Mouse (Mus musculus) embryonic stem cell, embryonic (primary cell): ENCODE measurements at regions not wholly inside any gene's neighbourhood (a gene's known extent, or its start where the extent isn't known, plus 50 kb on each side); places are given as distances from the start of the nearest gene placed in this dataset.

ENCODE experiments used
- CTCF ChIA-PET, 4 experiments: fragments of 300-600 bp in 2 of 4; fragments of 350-600 bp in 2 of 4; sonication (Branson Sonifier 250); formaldehyde crosslinking; loops; one replicate each; lab custom pipeline; 2022; ENCODE audit warnings: inconsistent platforms in 2 of 4; lab: Charles Lee
- POLR2A ChIA-PET, 4 experiments: fragments of 300-600 bp in 2 of 4; fragments of 350-600 bp in 2 of 4; sonication (Branson Sonifier 250); formaldehyde crosslinking; loops; one replicate each; lab custom pipeline; 2022; ENCODE audit warnings: antibody characterized with exemption in 4 of 4, inconsistent platforms in 1 of 4; lab: Charles Lee

GRCm38 (mm10) chr13:106591729-106592128 lies 345.0 kb downstream of the Ipo11 start:
- ChIA-PET CTCF (no interaction called here), POLR2A (no interaction called here)

GRCm38 (mm10) chr13:106567658-106568359 lies 368.9 kb downstream of the Ipo11 start:
- CTCF ChIA-PET = no interaction called here

GRCm38 (mm10) chr13:106562588-106562987 lies 374.2 kb downstream of the Ipo11 start:
- CTCF ChIA-PET = no interaction called here

More at GRCm38 (mm10) chr13:106567658-106568359, 368.9 kb downstream of the Ipo11 start:
- POLR2A ChIA-PET = interaction anchor here in 1 of 4 experiments (0.6 kb wide), 1 partner anchor 178 kb away, joined by 3 read pairs; no protein-coding TSS in a partner anchor

GRCm38 (mm10) chr13:106562161-106562560 lies 374.6 kb downstream of the Ipo11 start:
- POLR2A ChIA-PET = no interaction called here
- CTCF ChIA-PET = no interaction called here

More at GRCm38 (mm10) chr13:106562588-106562987, 374.2 kb downstream of the Ipo11 start:
- POLR2A ChIA-PET = no interaction called here

- CTCF ChIA-PET = no interaction called here
- POLR2A ChIA-PET = no interaction called here
Measured at GRCm38 (mm10) chr13:106525406-106526206, 411.2 kb downstream of the Ipo11 start.

GRCm38 (mm10) chr13:106514510-106515169 lies 422.1 kb downstream of the Ipo11 start:
- POLR2A ChIA-PET = no interaction called here
- CTCF ChIA-PET = no interaction called here

- CTCF ChIA-PET = no interaction called here
- POLR2A ChIA-PET = no interaction called here
Measured at GRCm38 (mm10) chr13:106513669-106514068, 423.1 kb downstream of the Ipo11 start.

- ChIA-PET POLR2A (no interaction called here), CTCF (no interaction called here)
Measured at GRCm38 (mm10) chr13:106510435-106510834, 426.3 kb downstream of the Ipo11 start.

GRCm38 (mm10) chr13:106501273-106501672 lies 435.5 kb downstream of the Ipo11 start:
- POLR2A ChIA-PET = no interaction called here
- CTCF ChIA-PET = no interaction called here

- ChIA-PET CTCF (no interaction called here), POLR2A (no interaction called here)
Measured at GRCm38 (mm10) chr13:106471264-106471663, 465.5 kb downstream of the Ipo11 start.

- CTCF ChIA-PET = no interaction called here
- POLR2A ChIA-PET = no interaction called here
Measured at GRCm38 (mm10) chr13:106454366-106454927, 482.3 kb downstream of the Ipo11 start.

GRCm38 (mm10) chr13:106432165-106432564 lies 504.6 kb downstream of the Ipo11 start:
- POLR2A ChIA-PET = no interaction called here
- CTCF ChIA-PET = no interaction called here

- POLR2A ChIA-PET = no interaction called here
- CTCF ChIA-PET = no interaction called here
Measured at GRCm38 (mm10) chr13:106406608-106407038, 530.1 kb downstream of the Ipo11 start.

GRCm38 (mm10) chr13:106392642-106393041 lies 544.1 kb downstream of the Ipo11 start:
- POLR2A ChIA-PET = no interaction called here
- CTCF ChIA-PET = interaction anchor here in 1 of 4 experiments (0.6 kb wide), 1 partner anchor 118 kb away, joined by 3 read pairs; no protein-coding TSS in a partner anchor

GRCm38 (mm10) chr13:106388634-106389033 lies 548.1 kb downstream of the Ipo11 start:
- POLR2A ChIA-PET = interaction anchor here in 1 of 4 experiments (0.6 kb wide), 1 partner anchor 808 kb away, joined by 3 read pairs; no protein-coding TSS in a partner anchor
- CTCF ChIA-PET = no interaction called here

GRCm38 (mm10) chr13:106367589-106367988 lies 569.2 kb downstream of the Ipo11 start:
- ChIA-PET POLR2A (no interaction called here), CTCF (no interaction called here)

- CTCF ChIA-PET = no interaction called here
- POLR2A ChIA-PET = no interaction called here
Measured at GRCm38 (mm10) chr13:106352614-106353409, 583.9 kb downstream of the Ipo11 start.

- POLR2A ChIA-PET = no interaction called here
- CTCF ChIA-PET = no interaction called here
Measured at GRCm38 (mm10) chr13:106332025-106332424, 604.7 kb downstream of the Ipo11 start.

- ChIA-PET POLR2A (no interaction called here), CTCF (no interaction called here)
Measured at GRCm38 (mm10) chr13:106318980-106319379, 617.8 kb downstream of the Ipo11 start.
